Mouse (Mus musculus): ENCODE measurements at regions not wholly inside any gene's neighbourhood (a gene's known extent, or its start where the extent isn't known, plus 50 kb on each side); places are given as distances from the start of the nearest gene placed in this dataset.

GRCm38 (mm10) chr2:72600723-72601122 is 124.8 kb downstream of the Cdca7 start:
- TF ChIP-seq CTCF (IDR thresholded peaks at IDR 0.05; ENCODE audit: borderline replicate concordance, insufficient read depth, low read length) (no peak), POLR2A (IDR thresholded peaks at IDR 0.05; ENCODE audit: low read depth, low read length) (no peak)

All from embryonic fibroblast, embryonic 13.5 days (primary cell).